Mouse (Mus musculus): ENCODE data around the gene Bbof1. TPM values are rescaled to one million over a fixed set of nuclear protein-coding genes. Genes with fewer than 3 reads are reported as not detected.

Bbof1 gene
- total RNA-seq, 2 experiments from 2014 or later: 7.4 to 11.9 TPM

DNA sequence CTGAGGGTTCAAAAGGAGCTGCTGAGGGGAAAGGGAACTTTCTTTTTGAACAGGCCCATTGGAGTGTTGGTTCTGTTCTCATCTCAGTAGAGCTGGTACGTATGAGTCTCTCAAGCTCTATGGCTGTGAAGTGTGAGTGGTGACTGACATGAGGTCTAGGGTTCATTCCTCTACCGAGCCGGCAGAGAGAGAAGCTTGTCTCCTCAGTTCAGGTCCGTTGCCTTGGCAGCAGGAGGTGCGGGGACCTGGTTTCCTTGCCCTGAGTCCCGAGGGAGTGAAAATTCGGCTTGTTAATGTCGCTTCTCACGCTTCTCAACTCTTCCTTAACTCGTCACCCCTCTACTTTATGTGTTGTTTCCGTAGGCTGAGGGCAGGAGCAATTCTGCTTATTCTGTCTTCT lies 42.9 kb downstream of the Bbof1 start:
- DNase-seq (ENCODE audit: low spot score in 2 of 2): peak in 1 of 2 experiments; percentile 23
- intact Hi-C loops (cut with DNase I): loop anchor here (2.0 kb wide), 1 partner anchor 35 kb away; the partner anchor contains the start of gene Rnf113a2

- no peak for DNase-seq (ENCODE audit: low spot score in 2 of 2)
- intact Hi-C loops (cut with DNase I): no loop called here
Measured at GRCm38 (mm10) chr12:84456911-84457310, 48.0 kb downstream of the Bbof1 start.

- intact Hi-C loops (cut with DNase I): no loop called here
- no peak for DNase-seq (ENCODE audit: low spot score in 2 of 2)
Measured at GRCm38 (mm10) chr12:84459845-84460244, 51.0 kb downstream of the Bbof1 start.

DNA sequence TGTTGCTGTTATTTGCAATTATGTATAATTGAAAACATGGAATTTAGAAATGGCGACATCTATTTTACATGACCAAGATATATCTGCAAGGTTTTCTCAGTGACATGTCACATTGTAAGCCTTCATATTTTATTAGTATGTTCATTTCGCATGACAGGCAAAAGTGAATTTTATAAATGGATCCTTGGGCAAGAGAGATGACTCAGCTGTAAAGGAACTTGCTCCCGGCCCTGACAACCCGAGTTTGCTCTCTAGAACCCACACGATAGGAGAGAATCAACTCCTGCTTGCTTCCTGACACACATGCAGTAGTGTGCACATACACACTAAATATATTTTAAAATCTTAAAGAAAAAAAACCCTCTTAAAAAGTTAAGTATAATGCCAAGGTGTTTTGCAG lies 52.5 kb downstream of the Bbof1 start:
- DNase-seq (ENCODE audit: low spot score in 2 of 2): no peak
- intact Hi-C loops (cut with DNase I): no loop called here

DNA sequence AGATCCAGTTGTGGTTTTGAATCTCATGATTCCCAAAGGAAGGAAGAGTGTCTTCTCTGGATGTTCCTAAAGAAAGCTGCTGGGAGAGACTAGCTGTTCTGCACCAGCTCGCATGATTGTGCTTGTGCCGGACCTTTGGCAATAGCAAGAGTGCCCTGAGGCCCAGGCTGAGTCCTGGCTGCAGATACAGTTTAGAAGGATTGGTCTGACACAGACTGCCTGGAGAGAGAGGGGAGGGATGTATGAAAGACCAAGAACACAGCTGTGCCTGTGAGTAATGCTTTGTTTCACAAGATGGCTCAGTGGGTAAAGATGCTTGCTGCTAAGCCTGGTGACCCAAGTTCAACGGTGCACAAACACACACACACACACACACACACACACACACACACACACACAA lies 54.0 kb downstream of the Bbof1 start:
- intact Hi-C loops (cut with DNase I): no loop called here
- no peak for DNase-seq (ENCODE audit: low spot score in 2 of 2)

DNA sequence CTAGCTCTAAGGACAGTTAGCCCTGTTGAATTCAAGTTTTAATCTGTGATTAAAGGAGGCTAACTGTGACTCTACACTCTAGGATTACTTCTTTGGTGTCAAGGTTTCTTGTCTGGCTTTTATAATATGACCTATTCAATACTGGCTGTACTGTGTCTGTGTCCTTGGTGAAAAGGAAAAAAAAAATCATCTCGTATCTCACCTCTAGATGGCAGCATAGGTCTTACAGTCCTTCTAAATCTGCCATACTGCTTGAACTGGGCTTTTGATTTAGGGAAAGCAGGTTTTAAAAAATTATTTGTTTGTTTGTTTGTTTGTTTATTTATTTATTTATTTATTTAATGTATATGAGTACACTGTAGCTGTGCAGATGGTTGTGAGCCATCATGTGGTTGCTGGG lies 59.8 kb downstream of the Bbof1 start:
- intact Hi-C loops (cut with DNase I): no loop called here
- peak in 1 of 2 experiments; percentile 60 for DNase-seq (ENCODE audit: low spot score in 2 of 2)

- no peak for DNase-seq (ENCODE audit: low spot score in 2 of 2)
- intact Hi-C loops (cut with DNase I): no loop called here
Measured at GRCm38 (mm10) chr12:84478937-84479336, 70.1 kb downstream of the Bbof1 start.

DNA sequence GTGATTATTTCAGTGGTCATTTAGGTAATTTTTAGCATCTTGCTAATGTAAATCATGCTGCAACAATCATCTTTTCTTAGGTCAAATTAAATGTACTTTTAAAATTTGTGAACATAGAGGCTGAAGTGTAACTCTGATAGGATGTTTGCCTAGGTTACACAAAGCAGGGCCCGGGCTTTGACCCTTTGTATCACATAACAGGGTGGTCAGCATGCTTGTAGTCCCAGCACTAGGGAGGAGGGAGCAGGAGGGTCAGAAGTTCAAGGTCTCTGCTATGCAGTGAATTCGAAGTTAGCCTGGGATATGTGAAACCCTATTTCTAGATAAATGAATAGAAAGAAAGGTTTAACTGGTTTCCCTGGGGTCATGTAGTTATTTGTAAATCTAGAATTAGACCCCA lies 72.4 kb downstream of the Bbof1 start:
- DNase-seq (ENCODE audit: low spot score in 2 of 2): no peak
- intact Hi-C loops (cut with DNase I): no loop called here

GRCm38 (mm10) chr12:84482778-84483585 lies 74.1 kb downstream of the Bbof1 start:
- intact Hi-C loops (cut with DNase I): no loop called here
- no peak for DNase-seq (ENCODE audit: low spot score in 2 of 2)

DNA sequence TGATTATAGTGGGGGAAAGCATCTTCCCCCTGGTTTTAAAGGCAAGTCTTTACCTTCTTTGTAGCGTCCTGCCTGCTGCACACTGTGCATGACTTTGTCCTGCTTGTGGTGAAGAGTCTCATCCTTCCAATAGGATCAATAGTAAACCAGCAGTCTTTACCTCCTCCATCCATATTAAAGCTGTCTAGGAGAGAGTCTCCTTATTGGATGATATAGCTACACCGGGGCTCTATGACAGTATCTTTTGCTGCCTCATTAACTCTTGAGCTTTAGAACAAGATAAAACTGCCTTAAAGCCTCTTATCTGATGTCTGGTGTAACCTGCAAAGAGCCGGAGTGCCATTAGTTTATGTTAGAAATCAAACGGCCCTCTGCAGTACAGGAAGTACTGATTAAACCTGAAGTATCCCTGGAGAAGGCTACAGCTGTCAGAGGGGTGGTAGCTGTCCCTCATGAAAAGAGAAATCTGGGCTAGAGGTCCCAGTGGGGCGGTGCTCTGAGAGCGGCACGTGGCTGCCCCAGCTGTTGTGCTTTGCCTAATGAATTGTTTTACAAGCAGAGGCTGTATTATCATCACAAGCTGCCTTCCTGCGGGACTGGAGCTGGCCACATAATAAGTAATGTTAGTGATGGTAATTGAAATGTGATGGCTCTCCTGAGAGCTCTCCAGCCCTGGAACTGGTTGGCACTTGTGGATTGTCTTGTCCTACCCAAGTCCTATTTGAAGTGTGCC lies 78.6 kb downstream of the Bbof1 start:
- no peak for DNase-seq (ENCODE audit: low spot score in 2 of 2)
- intact Hi-C loops (cut with DNase I): no loop called here

Other genes starting within 250 kb of the Bbof1 start
- 10 to 100 TPM; 15.0 to 15.7 TPM for gene Elmsan1, start 190.2 kb upstream of the Bbof1 start, total RNA-seq (2021)
- 10 to 100 TPM; 28.3 to 39.1 TPM for gene Ptgr2, start 123.8 kb upstream of the Bbof1 start, total RNA-seq (2021)
- 10 to 100 TPM; 37.8 to 38.7 TPM for gene Zfp410, start 92.2 kb upstream of the Bbof1 start, total RNA-seq (2021)
- 10 to 100 TPM; 22.2 to 23.1 TPM for gene Coq6, start 47.4 kb upstream of the Bbof1 start, total RNA-seq (2021)
- 10 to 100 TPM; 11.3 to 11.6 TPM for gene Fam161b, start 47.2 kb upstream of the Bbof1 start, total RNA-seq (2021)
- 10 to 100 TPM; 23.6 to 24.1 TPM for gene Entpd5, start within 50 bp of the Bbof1 start, total RNA-seq (2021)
- 10 to 100 TPM; 12.8 to 14.7 TPM for gene Rnf113a2, start 8.1 kb downstream of the Bbof1 start, total RNA-seq (2021)
- 10 to 100 TPM; 38.1 to 45.3 TPM for gene Aldh6a1, start 41.9 kb downstream of the Bbof1 start, total RNA-seq (2021)
- 10 to 100 TPM; 22.2 to 22.4 TPM for gene Lin52, start 42.4 kb downstream of the Bbof1 start, total RNA-seq (2021)
- under 1 TPM; 0.14 to 0.18 TPM for gene Vsx2, start 160.7 kb downstream of the Bbof1 start, total RNA-seq (2021)
- gene Abcd4, start 208.3 kb downstream of the Bbof1 start, total RNA-seq (2021): 10 to 100 TPM; 11.0 to 11.1 TPM
- gene Vrtn, start 231.9 kb downstream of the Bbof1 start, total RNA-seq (2021): under 1 TPM in 1 of 2 experiments, not detected in 1; 0.11 TPM

All from left cerebral cortex, postnatal 25 days (tissue).